Mouse (Mus musculus): ENCODE measurements around the gene Fhit.

The Fhit gene

GRCm38 (mm10) chr14:9695217-9695690 lies 1466.6 kb downstream of the Fhit start:
- no peak for DNase-seq (ENCODE audit: low spot score in 2 of 2)

DNA sequence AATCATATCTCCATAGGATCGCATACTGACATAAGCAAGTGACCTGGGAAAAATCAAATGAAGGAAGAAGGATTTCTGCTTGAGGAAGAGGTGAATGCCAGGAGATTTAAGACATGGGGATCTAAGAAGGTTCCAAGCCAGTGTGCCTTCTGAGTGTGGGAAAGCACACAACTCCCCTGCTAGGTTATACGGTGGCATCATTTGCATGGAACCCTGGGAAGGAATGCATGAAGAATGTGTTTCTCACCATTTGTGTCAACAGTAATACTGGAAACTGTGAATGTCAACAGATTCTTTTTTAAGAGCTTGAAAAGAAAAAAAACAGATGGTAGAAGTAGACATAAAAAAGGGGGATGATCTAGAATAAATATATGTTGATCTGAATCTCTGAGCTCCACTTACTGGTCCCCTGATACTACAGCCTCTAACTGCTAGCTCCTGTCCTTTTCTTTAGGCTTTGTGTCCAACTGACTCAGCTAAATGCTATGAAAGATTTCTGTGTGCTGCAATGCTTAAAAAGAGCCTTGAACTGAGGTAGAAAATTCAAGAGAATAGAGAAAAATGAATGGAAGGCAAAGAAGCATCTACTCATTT lies 1473.1 kb downstream of the Fhit start:
- no peak for DNase-seq (ENCODE audit: low spot score in 2 of 2)

DNA sequence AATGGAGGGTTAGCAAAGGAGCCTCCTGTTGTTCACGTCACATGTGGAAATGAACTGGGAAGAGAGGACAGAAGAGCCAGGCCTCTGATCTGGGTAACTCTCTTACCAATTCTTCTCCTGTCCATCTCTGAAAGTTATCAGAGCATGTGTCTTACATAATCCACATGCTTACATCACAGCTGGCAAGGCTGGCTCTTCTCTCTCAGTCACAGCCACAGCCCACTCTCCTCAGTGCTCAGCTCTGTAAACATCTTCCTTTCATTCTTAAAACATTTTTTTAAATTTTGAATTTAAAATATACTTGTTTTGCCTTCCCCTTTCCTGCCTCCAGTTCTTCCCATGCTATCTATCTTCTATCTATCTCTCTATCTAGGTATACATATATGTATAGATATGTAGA lies 1477.5 kb downstream of the Fhit start:
- no peak for DNase-seq (ENCODE audit: low spot score in 2 of 2)

DNA sequence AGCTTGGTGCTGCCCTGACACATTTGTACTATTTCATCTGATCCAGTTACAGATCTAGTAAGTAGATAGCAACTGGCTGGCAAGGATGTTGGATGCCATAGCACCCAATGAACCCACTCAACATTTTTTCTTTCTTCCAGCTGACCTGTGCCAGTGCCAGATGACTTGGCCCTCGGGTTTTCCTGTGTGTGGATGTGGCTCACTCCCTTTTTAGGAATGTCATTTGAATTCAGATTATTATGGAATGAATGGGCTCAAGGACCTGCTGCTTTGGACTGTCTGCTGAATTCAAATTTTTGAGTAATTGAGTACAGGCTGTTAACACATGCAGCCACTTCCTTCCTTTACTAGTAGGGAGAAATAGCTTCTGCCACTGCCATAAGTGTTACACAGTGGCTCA lies 1489.1 kb downstream of the Fhit start:
- no peak for DNase-seq (ENCODE audit: low spot score in 2 of 2)

- no peak for DNase-seq (ENCODE audit: low spot score in 2 of 2)
These were observed 1490.1 kb downstream of the Fhit start for GRCm38 (mm10) chr14:9671776-9672175.

DNA sequence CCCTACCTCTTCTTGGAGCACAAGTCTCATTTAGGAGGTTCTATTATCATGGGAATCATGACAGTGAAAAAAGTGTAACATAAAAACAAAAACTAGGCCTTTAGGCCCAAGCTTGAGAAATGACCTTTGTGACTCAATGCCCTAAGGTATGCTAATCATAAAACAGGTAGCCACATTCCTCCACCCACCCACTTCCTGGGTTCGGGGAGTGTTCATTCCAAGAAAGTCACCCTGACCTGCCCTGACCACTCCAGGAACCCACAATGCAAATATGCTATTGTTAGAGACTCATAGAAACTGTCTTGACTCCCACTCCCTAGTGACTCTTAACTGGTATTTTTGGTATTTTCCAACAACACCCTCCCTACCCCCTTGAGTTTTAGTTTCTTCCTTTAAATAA lies 1492.1 kb downstream of the Fhit start:
- DNase-seq (ENCODE audit: low spot score in 2 of 2), result no peak

GRCm38 (mm10) chr14:9658445-9658844 lies 1503.4 kb downstream of the Fhit start:
- no peak for DNase-seq (ENCODE audit: low spot score in 2 of 2)

GRCm38 (mm10) chr14:9651417-9651816 lies 1510.4 kb downstream of the Fhit start:
- DNase-seq (ENCODE audit: low spot score in 2 of 2), result no peak

DNA sequence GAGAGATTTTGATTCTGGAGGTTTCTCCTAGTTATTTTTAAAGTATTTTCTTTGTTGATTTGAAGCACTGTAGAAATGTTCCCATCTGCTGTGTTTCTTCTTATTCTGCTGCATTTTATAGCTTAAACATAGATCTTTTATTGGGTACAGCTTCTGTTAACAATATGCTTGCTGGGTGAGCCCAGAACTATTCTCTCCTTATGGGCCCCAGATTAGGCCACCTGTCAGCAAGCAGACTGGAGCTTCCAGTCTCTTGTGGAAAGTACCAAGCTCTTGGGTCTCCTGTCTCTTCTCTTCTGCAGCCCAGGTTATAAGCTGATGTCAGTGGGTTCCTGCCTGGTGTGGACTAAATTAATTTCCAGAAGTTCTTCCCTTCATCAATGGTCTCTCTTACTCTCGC lies 1513.4 kb downstream of the Fhit start:
- no peak for DNase-seq (ENCODE audit: low spot score in 2 of 2)

GRCm38 (mm10) chr14:9646233-9646632 lies 1515.6 kb downstream of the Fhit start:
- no peak for DNase-seq (ENCODE audit: low spot score in 2 of 2)

- DNase-seq (ENCODE audit: low spot score in 2 of 2), result no peak
These were observed 1517.3 kb downstream of the Fhit start for GRCm38 (mm10) chr14:9644216-9645166.

DNA sequence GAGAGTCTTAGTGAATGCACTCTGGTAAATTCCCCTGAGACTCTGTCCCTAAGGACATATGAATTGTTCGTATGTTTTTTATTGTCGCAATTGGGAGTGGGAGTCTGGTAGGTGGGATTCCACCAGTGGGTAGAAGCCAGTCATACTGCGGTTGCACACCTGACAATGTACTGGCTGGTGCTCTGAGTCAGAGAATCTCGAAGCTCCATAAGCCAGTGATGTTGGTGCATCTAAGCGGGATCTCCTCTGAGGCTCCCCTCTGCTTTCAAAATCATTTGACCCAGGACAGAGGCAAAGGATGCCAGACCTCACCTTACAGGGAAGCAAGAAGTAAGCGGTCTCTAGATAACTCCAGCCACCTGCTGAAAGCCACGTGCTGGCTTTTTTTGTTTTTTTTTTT lies 1518.1 kb downstream of the Fhit start:
- DNase-seq (ENCODE audit: low spot score in 2 of 2), result no peak

GRCm38 (mm10) chr14:9642628-9643027 lies 1519.2 kb downstream of the Fhit start:
- DNase-seq (ENCODE audit: low spot score in 2 of 2), result no peak

DNA sequence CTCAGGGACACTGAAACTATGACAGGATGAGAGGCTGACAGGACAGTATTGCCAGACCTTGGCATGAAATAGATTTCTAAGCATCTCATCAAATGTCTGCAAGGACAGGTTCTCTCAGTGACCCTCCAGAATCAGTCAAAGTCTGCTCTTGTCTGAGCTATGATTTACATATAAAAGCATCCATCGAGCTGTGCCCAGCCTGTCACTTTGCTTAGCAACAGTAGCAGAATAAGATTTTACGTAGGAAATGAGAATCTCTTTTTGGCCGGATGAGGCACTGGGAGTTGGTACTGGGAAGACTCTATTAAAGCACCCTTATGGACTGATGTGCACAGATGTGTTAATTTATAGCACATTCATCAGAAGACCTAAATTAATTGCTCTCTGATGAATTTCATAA lies 1519.8 kb downstream of the Fhit start:
- DNase-seq (ENCODE audit: low spot score in 2 of 2), result no peak

- DNase-seq (ENCODE audit: low spot score in 2 of 2), result no peak
These were observed 1527.4 kb downstream of the Fhit start for GRCm38 (mm10) chr14:9634247-9634991.

DNA sequence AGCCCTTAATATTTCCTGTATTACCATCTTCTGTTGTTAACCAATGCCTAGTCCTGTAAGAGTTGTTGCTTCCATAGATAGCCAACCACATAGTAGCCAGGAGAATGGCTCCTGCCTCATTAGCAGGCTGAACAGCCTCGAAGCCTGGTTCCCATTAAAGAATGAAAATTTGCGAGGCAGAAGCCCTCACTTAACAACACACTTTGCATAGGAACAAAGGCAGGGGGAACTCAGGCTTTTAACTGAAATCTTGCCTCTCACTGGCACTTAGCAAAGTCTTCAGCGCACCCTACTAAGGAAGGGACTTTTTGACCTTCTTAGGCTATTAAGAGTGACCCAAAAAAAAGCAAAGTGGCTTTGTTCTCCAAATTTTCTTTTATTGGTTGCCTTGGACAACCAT lies 1529.3 kb downstream of the Fhit start:
- no peak for DNase-seq (ENCODE audit: low spot score in 2 of 2)

DNA sequence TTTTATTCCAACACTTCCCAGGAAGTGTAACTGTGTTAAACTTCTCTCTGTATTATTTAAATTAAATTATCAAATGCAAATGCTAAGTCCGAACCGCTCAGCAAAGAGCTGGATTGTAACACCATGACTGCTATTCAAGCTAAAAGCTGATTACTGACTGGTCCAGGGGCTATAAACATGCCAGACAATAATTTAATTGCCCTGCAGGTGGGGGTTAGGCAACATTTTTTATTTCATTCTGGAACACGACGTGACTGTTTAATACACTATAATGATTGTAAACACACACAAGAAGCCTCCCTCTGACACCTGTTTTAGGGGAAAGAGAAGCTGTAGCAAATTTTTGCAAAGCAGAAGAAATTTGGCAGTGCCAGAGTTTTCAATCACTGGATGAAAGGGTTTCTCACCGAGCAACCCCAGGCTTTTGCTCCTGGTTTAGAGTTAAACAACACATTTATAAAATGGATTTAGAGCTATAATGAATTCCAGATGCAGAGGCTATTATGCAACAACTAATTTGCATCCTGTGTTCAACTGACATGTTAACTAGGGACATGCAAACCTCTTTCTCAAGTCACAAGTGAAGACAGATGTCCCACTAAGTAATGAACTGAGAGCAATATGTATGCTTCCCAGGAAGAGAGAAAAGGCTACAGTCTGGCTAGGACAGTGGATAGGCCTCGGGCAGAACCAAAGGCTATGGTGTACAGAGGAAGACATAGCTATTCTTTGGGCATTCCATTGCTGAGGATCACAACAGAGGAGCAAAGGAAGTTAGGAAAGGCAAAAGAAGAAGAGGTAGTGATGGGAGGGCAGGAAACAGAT lies 1538.4 kb downstream of the Fhit start:
- DNase-seq (ENCODE audit: low spot score in 2 of 2), result no peak

DNA sequence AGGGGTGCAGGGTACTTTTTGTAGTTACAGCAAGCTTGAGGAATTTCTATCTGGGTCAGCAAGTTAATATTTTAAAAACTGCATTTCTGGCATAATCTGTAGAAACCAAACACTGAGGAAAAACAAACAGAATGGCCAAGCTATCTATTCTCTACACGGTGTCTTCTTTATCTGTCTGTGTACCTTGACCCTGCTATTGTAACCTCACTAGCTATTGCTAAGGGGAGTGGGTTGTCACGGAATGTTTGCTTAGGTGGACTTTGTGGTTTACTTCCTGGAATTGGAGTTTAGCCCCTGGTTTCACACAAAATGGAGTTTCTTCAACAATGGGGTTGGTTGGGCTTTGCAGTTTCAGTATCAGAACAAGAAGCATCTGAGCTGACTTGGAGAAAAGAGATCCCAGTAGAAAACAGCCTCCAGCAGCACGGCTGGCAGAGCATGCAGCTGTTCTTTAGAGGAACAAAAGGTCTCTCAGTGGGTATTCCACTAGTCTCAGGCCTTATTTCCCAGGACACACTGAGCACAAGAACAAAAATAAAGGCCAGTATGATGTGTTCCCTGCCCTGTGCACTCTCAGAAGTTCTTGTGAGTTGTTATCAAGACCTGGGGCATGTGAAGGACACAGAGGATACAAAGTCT lies 1540.8 kb downstream of the Fhit start:
- no peak for DNase-seq (ENCODE audit: low spot score in 2 of 2)

DNA sequence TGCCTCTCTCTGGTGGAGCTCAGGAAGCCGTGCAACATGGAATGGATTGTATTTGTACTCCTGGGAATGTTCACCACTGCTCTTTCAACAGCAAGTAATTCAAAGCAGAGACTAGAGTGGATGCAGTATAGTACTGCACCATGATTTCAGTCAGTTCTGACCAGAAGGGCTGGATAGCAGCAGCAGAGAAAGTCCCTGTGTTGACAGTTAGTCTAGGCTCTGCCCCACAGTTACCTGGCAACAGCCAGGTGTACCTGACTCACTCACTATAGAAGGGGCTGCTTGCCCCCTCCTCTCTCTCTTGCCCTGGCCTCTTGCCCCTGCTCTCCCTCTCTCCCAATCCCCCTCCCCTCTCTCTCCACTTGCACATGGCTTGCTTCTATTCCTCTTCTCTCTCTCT lies 1542.0 kb downstream of the Fhit start:
- no peak for DNase-seq (ENCODE audit: low spot score in 2 of 2)

DNA sequence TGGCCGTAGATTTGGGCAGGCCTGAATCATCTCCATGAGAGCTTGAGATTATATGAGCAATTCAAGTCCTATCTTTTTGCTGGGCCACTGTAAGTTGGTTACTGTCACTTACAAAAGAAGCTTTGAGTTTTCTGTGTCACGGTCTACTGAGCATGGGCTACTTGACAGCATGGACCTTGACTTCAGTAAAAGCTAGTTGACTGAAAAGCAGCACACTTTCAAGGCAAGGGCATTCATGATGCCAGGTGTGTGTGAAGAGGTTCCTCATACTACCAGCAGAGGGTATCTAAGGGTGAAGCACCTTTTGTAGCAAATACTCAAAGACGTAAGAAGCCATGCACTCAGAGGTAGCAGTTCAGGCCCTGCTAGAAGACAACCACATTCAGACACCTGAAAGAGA lies 1548.7 kb downstream of the Fhit start:
- DNase-seq (ENCODE audit: low spot score in 2 of 2), result no peak

- no peak for DNase-seq (ENCODE audit: low spot score in 2 of 2)
These were observed 1552.7 kb downstream of the Fhit start for GRCm38 (mm10) chr14:9609120-9609519.

Measured in frontal cortex, postnatal 10 days (tissue).